Mouse (Mus musculus) thymus, adult 2 months (tissue): ENCODE measurements around the gene Ccl7.

Experiments used
- CTCF ChIP-seq: fragments of 200-500 bp; IDR thresholded peaks from 2 replicates; pipeline ENCODE4 v1.5.1; 2012; ENCODE audit warnings: mild to moderate bottlenecking, control low read depth, low read length, moderate library complexity, borderline replicate concordance; ENCODE audit not compliant: control insufficient read depth, poor library complexity, insufficient read depth; ENCODE audit errors: extremely low read depth
- POLR2A ChIP-seq: fragments of 200-500 bp; IDR thresholded peaks from 2 replicates; pipeline ENCODE4 v1.6.1; 2012; ENCODE audit warnings: mild to moderate bottlenecking, low read length, control low read depth, moderate library complexity; ENCODE audit not compliant: control insufficient read depth, poor library complexity, insufficient read depth; ENCODE audit errors: extremely low read depth

GRCm38 (mm10) chr11:82035356-82035755, 10.2 kb upstream of the Ccl7 start, which contains the start of gene Ccl2:
- TF ChIP-seq CTCF (no peak), POLR2A (no peak)
